Mouse (Mus musculus): ENCODE measurements at regions not wholly inside any gene's neighbourhood (a gene's known extent, or its start where the extent isn't known, plus 50 kb on each side); places are given as distances from the start of the nearest gene placed in this dataset.

- no peaks in the 10 kb centered on the region for H3K36me3 ChIP-seq (ENCODE audit: control insufficient read depth, insufficient read depth, low read length)
- H3K4me2 ChIP-seq (replicated peaks; ENCODE audit: low read depth, low read length) = no peak overlapping the region
- H3K27me3 ChIP-seq (ENCODE audit: control insufficient read depth, insufficient read depth, low read length) = no peaks in the 10 kb centered on the region
- H3K9me3 ChIP-seq (ENCODE audit: control insufficient read depth, low read length) = 0 out of 2 replicates have a peak, but pooled peaks cover 2% of the 10 kb centered on the region
- H3K27ac ChIP-seq (ENCODE audit: low read depth, low read length) = no peak overlapping the region
- WGBS = 7% methylated on average over 1 of the region's 1 CpGs
- ATAC-seq (ENCODE audit: low FRiP score, low TSS enrichment) = no peak
- no peaks in the 10 kb centered on the region for H3K4me1 ChIP-seq (ENCODE audit: control insufficient read depth, insufficient read depth, low read length)
- no peak overlapping the region for H3K4me3 ChIP-seq (ENCODE audit: low read length)
- no peak overlapping the region for H3K9ac ChIP-seq (ENCODE audit: low read depth, low read length)
Measured at GRCm38 (mm10) chr8:8256327-8256726, 404.7 kb downstream of the Efnb2 start.

GRCm38 (mm10) chr8:8254446-8254845, 406.6 kb downstream of the Efnb2 start:
- Histone ChIP-seq H3K9me3 (ENCODE audit: control insufficient read depth, low read length) (0 out of 2 replicates have a peak, but pooled peaks cover 2% of the 10 kb centered on the region), H3K4me2 (replicated peaks; ENCODE audit: low read depth, low read length) (no peak overlapping the region), H3K36me3 (ENCODE audit: control insufficient read depth, insufficient read depth, low read length) (no peaks in the 10 kb centered on the region), H3K4me1 (ENCODE audit: control insufficient read depth, insufficient read depth, low read length) (no peaks in the 10 kb centered on the region), H3K27ac (ENCODE audit: low read depth, low read length) (no peak overlapping the region), H3K27me3 (ENCODE audit: control insufficient read depth, insufficient read depth, low read length) (no peaks in the 10 kb centered on the region), H3K9ac (ENCODE audit: low read depth, low read length) (no peak overlapping the region), H3K4me3 (ENCODE audit: low read length) (no peak overlapping the region)
- WGBS = 92% methylated on average over 3 of the region's 3 CpGs
- no peak for ATAC-seq (ENCODE audit: low FRiP score, low TSS enrichment)

GRCm38 (mm10) chr8:8244599-8244998, 416.4 kb downstream of the Efnb2 start:
- Histone ChIP-seq H3K36me3 (ENCODE audit: control insufficient read depth, insufficient read depth, low read length) (no peaks in the 10 kb centered on the region), H3K27me3 (ENCODE audit: control insufficient read depth, insufficient read depth, low read length) (no peaks in the 10 kb centered on the region), H3K9ac (ENCODE audit: low read depth, low read length) (no peak overlapping the region), H3K9me3 (ENCODE audit: control insufficient read depth, low read length) (no peaks in the 10 kb centered on the region), H3K4me3 (ENCODE audit: low read length) (no peak overlapping the region), H3K27ac (ENCODE audit: low read depth, low read length) (no peak overlapping the region), H3K4me1 (ENCODE audit: control insufficient read depth, insufficient read depth, low read length) (0 out of 2 replicates have a peak, but pooled peaks cover 5% of the 10 kb centered on the region), H3K4me2 (replicated peaks; ENCODE audit: low read depth, low read length) (no peak overlapping the region)
- no peak for ATAC-seq (ENCODE audit: low FRiP score, low TSS enrichment)
- 82% methylated on average over 1 of the region's 1 CpGs for whole genome bisulfite sequencing

GRCm38 (mm10) chr8:8241755-8242501, 419.1 kb downstream of the Efnb2 start:
- no peak overlapping the region for H3K27ac ChIP-seq (ENCODE audit: low read depth, low read length)
- 67% methylated on average over 3 of the region's 3 CpGs for WGBS
- H3K4me2 ChIP-seq (replicated peaks; ENCODE audit: low read depth, low read length) = no peak overlapping the region
- H3K4me1 ChIP-seq (ENCODE audit: control insufficient read depth, insufficient read depth, low read length) = 0 out of 2 replicates have a peak, but pooled peaks cover 5% of the 10 kb centered on the region
- ATAC-seq (ENCODE audit: low FRiP score, low TSS enrichment) = no peak
- no peak overlapping the region for H3K9ac ChIP-seq (ENCODE audit: low read depth, low read length)
- no peak overlapping the region for H3K4me3 ChIP-seq (ENCODE audit: low read length)
- H3K9me3 ChIP-seq (ENCODE audit: control insufficient read depth, low read length) = no peaks in the 10 kb centered on the region
- H3K36me3 ChIP-seq (ENCODE audit: control insufficient read depth, insufficient read depth, low read length) = no peaks in the 10 kb centered on the region
- H3K27me3 ChIP-seq (ENCODE audit: control insufficient read depth, insufficient read depth, low read length) = no peaks in the 10 kb centered on the region

- H3K9me3 ChIP-seq (ENCODE audit: control insufficient read depth, low read length) = no peaks in the 10 kb centered on the region
- no peak overlapping the region for H3K4me2 ChIP-seq (replicated peaks; ENCODE audit: low read depth, low read length)
- no peak overlapping the region for H3K4me3 ChIP-seq (ENCODE audit: low read length)
- whole genome bisulfite sequencing = 83% methylated on average over 9 of the region's 9 CpGs
- H3K27me3 ChIP-seq (ENCODE audit: control insufficient read depth, insufficient read depth, low read length) = no peaks in the 10 kb centered on the region
- no peaks in the 10 kb centered on the region for H3K36me3 ChIP-seq (ENCODE audit: control insufficient read depth, insufficient read depth, low read length)
- H3K4me1 ChIP-seq (ENCODE audit: control insufficient read depth, insufficient read depth, low read length) = 0 out of 2 replicates have a peak, but pooled peaks cover 5% of the 10 kb centered on the region
- no peak overlapping the region for H3K9ac ChIP-seq (ENCODE audit: low read depth, low read length)
- no peak for ATAC-seq (ENCODE audit: low FRiP score, low TSS enrichment)
- H3K27ac ChIP-seq (ENCODE audit: low read depth, low read length) = no peak overlapping the region
Measured at GRCm38 (mm10) chr8:8241051-8241688, 419.9 kb downstream of the Efnb2 start.

GRCm38 (mm10) chr8:8239489-8239888, 421.6 kb downstream of the Efnb2 start:
- Histone ChIP-seq H3K4me2 (replicated peaks; ENCODE audit: low read depth, low read length) (no peak overlapping the region), H3K27ac (ENCODE audit: low read depth, low read length) (no peak overlapping the region), H3K9ac (ENCODE audit: low read depth, low read length) (no peak overlapping the region), H3K9me3 (ENCODE audit: control insufficient read depth, low read length) (no peaks in the 10 kb centered on the region), H3K4me3 (ENCODE audit: low read length) (no peak overlapping the region), H3K36me3 (ENCODE audit: control insufficient read depth, insufficient read depth, low read length) (no peaks in the 10 kb centered on the region), H3K4me1 (ENCODE audit: control insufficient read depth, insufficient read depth, low read length) (0 out of 2 replicates have a peak, but pooled peaks cover 5% of the 10 kb centered on the region), H3K27me3 (ENCODE audit: control insufficient read depth, insufficient read depth, low read length) (no peaks in the 10 kb centered on the region)
- ATAC-seq (ENCODE audit: low FRiP score, low TSS enrichment) = no peak
- whole genome bisulfite sequencing = 75% methylated on average over 12 of the region's 12 CpGs

- Histone ChIP-seq H3K4me3 (ENCODE audit: low read length) (no peak overlapping the region), H3K4me1 (ENCODE audit: control insufficient read depth, insufficient read depth, low read length) (0 out of 2 replicates have a peak, but pooled peaks cover 5% of the 10 kb centered on the region), H3K4me2 (replicated peaks; ENCODE audit: low read depth, low read length) (no peak overlapping the region), H3K27me3 (ENCODE audit: control insufficient read depth, insufficient read depth, low read length) (no peaks in the 10 kb centered on the region), H3K36me3 (ENCODE audit: control insufficient read depth, insufficient read depth, low read length) (no peaks in the 10 kb centered on the region), H3K9me3 (ENCODE audit: control insufficient read depth, low read length) (no peaks in the 10 kb centered on the region), H3K9ac (ENCODE audit: low read depth, low read length) (no peak overlapping the region), H3K27ac (ENCODE audit: low read depth, low read length) (no peak overlapping the region)
- 75% methylated on average over 6 of the region's 6 CpGs for WGBS
- no peak for ATAC-seq (ENCODE audit: low FRiP score, low TSS enrichment)
Measured at GRCm38 (mm10) chr8:8238051-8238450, 423.0 kb downstream of the Efnb2 start.

- Histone ChIP-seq H3K4me1 (ENCODE audit: control insufficient read depth, insufficient read depth, low read length) (no peaks in the 10 kb centered on the region), H3K4me3 (ENCODE audit: low read length) (no peak overlapping the region), H3K9ac (ENCODE audit: low read depth, low read length) (no peak overlapping the region), H3K9me3 (ENCODE audit: control insufficient read depth, low read length) (no peaks in the 10 kb centered on the region), H3K36me3 (ENCODE audit: control insufficient read depth, insufficient read depth, low read length) (no peaks in the 10 kb centered on the region), H3K4me2 (replicated peaks; ENCODE audit: low read depth, low read length) (no peak overlapping the region), H3K27ac (ENCODE audit: low read depth, low read length) (no peak overlapping the region), H3K27me3 (ENCODE audit: control insufficient read depth, insufficient read depth, low read length) (no peaks in the 10 kb centered on the region)
- WGBS = 87% methylated on average over 3 of the region's 3 CpGs
- ATAC-seq (ENCODE audit: low FRiP score, low TSS enrichment) = no peak
Measured at GRCm38 (mm10) chr8:8233616-8234015, 427.4 kb downstream of the Efnb2 start.

GRCm38 (mm10) chr8:8233156-8233555, 427.9 kb downstream of the Efnb2 start:
- 93% methylated on average over 4 of the region's 4 CpGs for WGBS
- H3K36me3 ChIP-seq (ENCODE audit: control insufficient read depth, insufficient read depth, low read length) = no peaks in the 10 kb centered on the region

More at GRCm38 (mm10) chr8:8233156-8233555, 427.9 kb downstream of the Efnb2 start:
- Histone ChIP-seq H3K27me3 (ENCODE audit: control insufficient read depth, insufficient read depth, low read length) (no peaks in the 10 kb centered on the region), H3K9ac (ENCODE audit: low read depth, low read length) (no peak overlapping the region), H3K9me3 (ENCODE audit: control insufficient read depth, low read length) (no peaks in the 10 kb centered on the region), H3K4me3 (ENCODE audit: low read length) (no peak overlapping the region), H3K4me1 (ENCODE audit: control insufficient read depth, insufficient read depth, low read length) (no peaks in the 10 kb centered on the region), H3K4me2 (replicated peaks; ENCODE audit: low read depth, low read length) (no peak overlapping the region), H3K27ac (ENCODE audit: low read depth, low read length) (no peak overlapping the region)
- ATAC-seq (ENCODE audit: low FRiP score, low TSS enrichment) = no peak

All from kidney, embryonic 14.5 days (tissue).